Mouse (Mus musculus): Measurements from ENCODE around the gene Rpgrip1l.

The Rpgrip1l gene

GRCm38 (mm10) chr8:91209658-91210057, 103.4 kb downstream of the Rpgrip1l start:
- no peak for DNase-seq (ENCODE audit: low read depth in 2 of 2, low spot score in 2 of 2)

- no peak for DNase-seq (ENCODE audit: low read depth in 2 of 2, low spot score in 2 of 2)
These were observed 105.4 kb downstream of the Rpgrip1l start for GRCm38 (mm10) chr8:91207676-91208075.

- no peak for DNase-seq (ENCODE audit: low read depth in 2 of 2, low spot score in 2 of 2)
These were observed 107.2 kb downstream of the Rpgrip1l start for GRCm38 (mm10) chr8:91205897-91206296.

- DNase-seq (ENCODE audit: low read depth in 2 of 2, low spot score in 2 of 2), result no peak
These were observed 111.9 kb downstream of the Rpgrip1l start for GRCm38 (mm10) chr8:91201184-91201583.

- no peak for DNase-seq (ENCODE audit: low read depth in 2 of 2, low spot score in 2 of 2)
These were observed 113.2 kb downstream of the Rpgrip1l start, which contains the start of gene Aktip for GRCm38 (mm10) chr8:91199876-91200275. TSS of gene Aktip (minus strand) at chr8:91199976.

GRCm38 (mm10) chr8:91198036-91198435, 115.0 kb downstream of the Rpgrip1l start:
- no peak for DNase-seq (ENCODE audit: low read depth in 2 of 2, low spot score in 2 of 2)

- peak in 1 of 2 experiments; percentile 12 for DNase-seq (ENCODE audit: low read depth in 2 of 2, low spot score in 2 of 2)
These were observed 115.8 kb downstream of the Rpgrip1l start for GRCm38 (mm10) chr8:91197233-91197632.

GRCm38 (mm10) chr8:91196661-91197060, 116.4 kb downstream of the Rpgrip1l start:
- DNase-seq (ENCODE audit: low read depth in 2 of 2, low spot score in 2 of 2), result no peak

- no peak for DNase-seq (ENCODE audit: low read depth in 2 of 2, low spot score in 2 of 2)
These were observed 119.0 kb downstream of the Rpgrip1l start for GRCm38 (mm10) chr8:91194081-91194480.

- DNase-seq (ENCODE audit: low read depth in 2 of 2, low spot score in 2 of 2), result no peak
These were observed 120.1 kb downstream of the Rpgrip1l start for GRCm38 (mm10) chr8:91192941-91193340.

- DNase-seq (ENCODE audit: low read depth in 2 of 2, low spot score in 2 of 2), result peak; percentile 20 to 21
These were observed 122.2 kb downstream of the Rpgrip1l start for GRCm38 (mm10) chr8:91190816-91191340.

GRCm38 (mm10) chr8:91188152-91188551, 124.9 kb downstream of the Rpgrip1l start:
- DNase-seq (ENCODE audit: low read depth in 2 of 2, low spot score in 2 of 2), result no peak

GRCm38 (mm10) chr8:91186372-91186771, 126.7 kb downstream of the Rpgrip1l start:
- no peak for DNase-seq (ENCODE audit: low read depth in 2 of 2, low spot score in 2 of 2)

GRCm38 (mm10) chr8:91177708-91178107, 135.4 kb downstream of the Rpgrip1l start:
- no peak for DNase-seq (ENCODE audit: low read depth in 2 of 2, low spot score in 2 of 2)

GRCm38 (mm10) chr8:91176176-91176575, 136.9 kb downstream of the Rpgrip1l start:
- DNase-seq (ENCODE audit: low read depth in 2 of 2, low spot score in 2 of 2), result no peak

GRCm38 (mm10) chr8:91171605-91172004, 141.5 kb downstream of the Rpgrip1l start:
- no peak for DNase-seq (ENCODE audit: low read depth in 2 of 2, low spot score in 2 of 2)

GRCm38 (mm10) chr8:91170914-91171313, 142.1 kb downstream of the Rpgrip1l start:
- no peak for DNase-seq (ENCODE audit: low read depth in 2 of 2, low spot score in 2 of 2)

GRCm38 (mm10) chr8:91170152-91170551, 142.9 kb downstream of the Rpgrip1l start:
- no peak for DNase-seq (ENCODE audit: low read depth in 2 of 2, low spot score in 2 of 2)

All from CD8-positive naive resting alpha-beta T cell, adult 2 months (primary cell).